Mouse (Mus musculus): ENCODE results near the gene Smim13.
A peak's percentile ranks its signal among the peaks of the same experiment; 100 is the strongest.

Gene Smim13

DNA sequence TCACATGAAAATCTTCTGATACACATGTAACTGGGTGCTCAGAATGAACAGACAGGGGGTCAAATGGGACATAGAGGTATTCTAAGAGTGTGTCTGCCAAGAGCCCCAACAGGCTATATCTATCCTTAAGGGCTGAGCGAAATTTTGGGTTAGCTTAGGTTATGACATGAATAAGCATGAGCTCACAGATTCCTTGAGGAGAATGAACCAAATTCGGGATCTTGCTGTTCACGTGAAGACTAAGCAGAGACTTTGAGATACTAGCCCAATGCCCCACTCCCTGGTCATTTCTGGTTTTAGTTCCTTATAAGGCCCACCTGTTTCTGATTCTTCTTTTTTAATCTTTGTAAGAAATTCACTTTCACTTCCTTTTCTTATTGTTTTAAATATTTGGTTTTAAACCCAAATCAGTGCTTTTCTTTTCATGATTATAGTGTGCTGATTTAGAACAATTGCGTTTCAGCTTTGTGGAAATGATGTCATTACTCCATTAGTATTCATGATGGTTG, 41.9 kb downstream of the Smim13 start:
- no peak for DNase-seq (ENCODE audit: low read depth)

DNA sequence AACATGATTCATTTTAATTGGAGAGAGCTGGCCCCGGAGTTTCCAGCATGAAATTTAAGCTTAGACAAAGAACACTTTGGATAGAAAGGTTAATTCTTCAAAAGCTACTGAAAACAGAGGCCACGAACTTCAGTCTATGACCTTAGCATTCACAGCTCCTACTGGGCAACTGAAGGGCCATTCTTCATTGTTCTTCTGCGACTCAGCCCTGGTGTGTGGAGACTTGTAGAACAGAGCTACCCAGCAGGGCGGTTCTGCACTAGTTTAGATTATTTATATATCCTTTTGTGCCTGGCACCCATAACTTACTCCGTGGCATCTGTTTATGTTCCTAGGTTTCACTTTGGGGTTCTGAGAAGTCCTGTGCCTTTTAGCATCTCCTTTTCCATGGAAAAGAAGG, 44.0 kb downstream of the Smim13 start:
- no peak for DNase-seq (ENCODE audit: low read depth)

DNA sequence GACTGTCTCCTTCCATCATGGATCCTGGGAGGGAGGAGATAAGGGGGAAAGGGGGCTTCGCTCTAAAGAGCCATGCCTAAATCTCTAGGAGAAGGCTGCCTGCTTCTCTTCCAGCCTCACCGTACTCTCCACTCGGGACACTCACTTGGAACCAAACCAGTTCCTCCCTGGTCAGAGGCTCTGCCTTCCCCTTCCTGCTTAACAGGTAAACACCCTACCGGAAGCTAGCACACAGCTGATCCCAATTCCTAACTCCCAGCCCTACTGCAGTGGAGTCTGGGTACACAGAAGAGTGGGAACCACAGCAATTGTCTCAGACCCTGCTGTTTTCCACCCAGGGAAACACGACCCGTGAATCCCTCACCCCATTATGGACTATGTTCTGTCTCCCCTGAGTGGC, 46.2 kb downstream of the Smim13 start:
- no peak for DNase-seq (ENCODE audit: low read depth)

DNA sequence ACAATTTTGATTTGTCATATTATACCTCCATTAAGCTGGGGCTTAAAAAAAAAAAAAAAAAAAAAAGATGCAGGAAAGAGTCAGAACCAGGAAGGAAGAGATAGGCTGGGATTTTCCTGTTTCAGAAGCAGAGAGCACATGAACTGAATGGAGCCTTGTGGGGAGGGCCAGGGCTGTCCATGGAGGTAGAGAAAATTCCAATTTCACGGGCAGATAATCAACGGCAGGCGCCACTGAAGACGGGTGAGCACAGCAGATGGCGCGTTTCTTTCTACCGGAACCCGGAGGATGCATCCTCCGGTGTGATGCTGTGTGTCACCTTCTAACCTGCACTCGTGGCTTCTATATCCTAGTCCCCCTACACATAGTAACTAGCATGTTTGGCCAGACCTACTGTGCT, 46.8 kb downstream of the Smim13 start:
- no peak for DNase-seq (ENCODE audit: low read depth)

DNA sequence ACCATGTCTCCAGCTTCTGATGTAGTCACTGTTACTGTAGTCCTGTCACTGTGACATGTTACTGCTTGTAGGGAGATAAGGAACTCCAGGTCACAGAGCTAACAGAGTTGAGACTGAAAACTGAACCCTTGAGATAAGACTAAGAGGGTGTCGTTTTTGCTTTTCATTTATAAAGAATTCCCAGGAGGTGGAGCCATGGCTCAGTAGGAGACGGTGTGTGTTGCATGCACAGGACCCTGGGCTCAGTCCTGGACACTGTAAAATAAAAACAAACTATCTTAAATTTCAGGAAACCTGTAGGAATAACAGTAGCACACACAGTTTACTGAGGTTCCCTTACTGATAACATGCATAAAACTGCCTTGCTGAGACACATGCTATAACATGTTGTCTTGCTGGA, 48.9 kb downstream of the Smim13 start:
- DNase-seq (ENCODE audit: low read depth) = no peak

DNA sequence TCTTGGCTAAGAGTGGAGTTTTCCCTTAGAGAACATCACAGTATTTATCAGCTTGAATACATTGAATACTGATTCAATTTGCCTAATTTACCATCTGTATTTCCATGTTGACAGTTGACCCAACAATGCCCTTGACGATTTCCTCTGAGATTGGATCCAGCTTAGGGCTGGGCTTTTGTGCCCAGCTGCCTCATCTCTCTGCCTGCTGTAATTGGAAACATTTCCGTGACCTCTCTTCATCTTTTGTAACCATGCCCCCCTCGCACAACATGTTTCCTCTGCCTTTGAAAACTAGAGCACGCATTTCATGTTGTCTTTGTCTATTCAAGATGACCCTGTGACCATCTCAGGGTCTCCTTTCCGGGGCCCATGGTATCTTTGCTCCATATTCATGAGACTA, 49.4 kb downstream of the Smim13 start:
- DNase-seq (ENCODE audit: low read depth) = no peak

DNA sequence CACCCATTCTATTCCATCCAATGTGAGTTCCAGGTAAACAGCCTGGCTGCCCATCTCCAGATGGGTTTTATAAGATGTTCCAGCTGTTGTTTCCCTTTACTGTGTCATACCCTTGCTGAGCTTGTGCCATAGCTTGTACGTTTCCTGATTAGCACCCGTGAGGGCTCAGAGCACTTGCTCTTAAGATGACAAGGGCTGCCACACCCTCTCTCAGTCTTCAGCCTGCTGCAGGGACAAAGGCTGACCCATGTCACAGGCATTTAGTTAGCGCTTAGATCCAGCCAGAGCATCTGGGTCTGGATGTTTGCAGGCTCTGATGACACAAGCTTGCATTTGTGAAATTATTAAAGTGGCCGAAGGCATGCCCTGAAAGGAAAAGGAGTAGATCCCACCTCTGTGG, 50.4 kb downstream of the Smim13 start:
- no peak for DNase-seq (ENCODE audit: low read depth)

DNA sequence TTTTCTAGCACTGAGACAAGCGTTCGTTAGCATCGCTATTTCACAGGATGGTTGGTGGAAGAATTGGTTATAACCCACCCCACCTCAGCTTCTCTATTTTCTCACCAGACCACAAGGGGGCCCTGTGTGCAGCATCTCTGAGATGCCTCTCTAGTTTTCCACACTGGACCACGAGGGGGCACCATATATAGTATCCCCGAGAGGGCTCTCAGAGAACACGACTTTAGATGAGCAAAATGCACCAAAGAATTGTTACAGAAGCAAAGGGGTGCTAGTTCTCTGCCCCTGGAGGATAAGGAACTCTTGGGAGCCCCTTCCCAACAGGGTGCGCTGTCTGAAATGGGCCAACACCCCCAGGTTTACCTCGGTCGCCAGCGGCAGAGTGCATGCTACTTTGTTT, 53.1 kb downstream of the Smim13 start:
- peak; percentile 92 for DNase-seq (ENCODE audit: low read depth)

DNA sequence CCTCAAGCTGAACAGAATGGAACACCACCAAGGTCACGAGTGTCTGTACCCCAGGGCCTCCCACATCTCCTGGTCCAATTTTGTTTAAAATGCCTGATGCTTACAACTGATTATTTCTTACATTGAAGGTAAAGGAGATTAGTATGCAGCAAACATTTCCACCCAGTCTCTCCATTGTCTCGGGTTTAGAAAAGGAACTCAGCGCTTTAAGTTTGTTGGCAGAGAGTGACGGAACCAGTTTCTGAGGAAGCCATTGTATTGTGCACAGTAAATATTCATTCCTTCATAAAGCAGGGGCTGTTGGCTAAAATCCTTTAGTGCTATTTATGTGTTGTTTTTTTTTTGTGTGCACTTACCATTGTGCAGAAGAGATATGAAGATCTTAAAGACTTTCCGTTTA, 71.1 kb downstream of the Smim13 start:
- DNase-seq (ENCODE audit: low read depth) = no peak

DNA sequence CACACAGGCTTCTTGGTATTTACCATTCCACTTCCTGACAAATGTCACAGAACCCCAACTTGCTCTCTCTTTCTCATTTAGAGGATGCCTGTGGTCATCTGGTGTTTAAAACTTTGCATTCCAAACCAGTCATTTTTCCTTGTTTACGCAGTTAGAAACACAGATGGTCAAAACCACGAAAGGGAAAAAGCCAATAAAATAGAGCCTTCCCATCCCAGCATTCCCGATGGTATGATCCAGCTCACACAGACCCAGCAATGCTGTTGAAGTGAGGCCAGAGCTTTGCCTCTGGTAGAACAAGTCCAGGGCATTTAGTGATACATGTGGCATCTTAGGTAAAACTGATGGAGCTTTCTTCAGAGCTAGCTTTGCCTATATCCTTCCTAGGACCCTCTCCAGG, 71.8 kb downstream of the Smim13 start:
- DNase-seq (ENCODE audit: low read depth) = no peak

DNA sequence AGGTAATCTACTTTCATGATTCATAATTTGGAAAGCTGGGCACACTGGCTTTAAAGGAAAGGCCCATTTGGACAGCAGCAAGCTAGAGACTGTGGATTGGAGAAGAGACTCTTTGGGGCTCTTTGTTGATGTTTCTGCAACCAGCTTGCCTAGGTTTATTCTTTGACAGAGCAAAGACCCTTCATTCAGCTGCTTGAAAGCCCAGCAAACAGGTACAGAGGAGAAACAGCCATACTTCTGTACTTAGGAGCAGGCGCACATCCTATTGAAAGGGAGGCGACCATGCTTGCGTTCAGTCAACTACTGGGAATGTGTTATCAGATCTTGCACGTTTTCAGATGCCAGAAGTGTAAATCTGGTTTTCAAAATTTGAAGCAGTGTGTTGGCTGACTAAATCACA, 75.0 kb downstream of the Smim13 start:
- DNase-seq (ENCODE audit: low read depth) = no peak

DNA sequence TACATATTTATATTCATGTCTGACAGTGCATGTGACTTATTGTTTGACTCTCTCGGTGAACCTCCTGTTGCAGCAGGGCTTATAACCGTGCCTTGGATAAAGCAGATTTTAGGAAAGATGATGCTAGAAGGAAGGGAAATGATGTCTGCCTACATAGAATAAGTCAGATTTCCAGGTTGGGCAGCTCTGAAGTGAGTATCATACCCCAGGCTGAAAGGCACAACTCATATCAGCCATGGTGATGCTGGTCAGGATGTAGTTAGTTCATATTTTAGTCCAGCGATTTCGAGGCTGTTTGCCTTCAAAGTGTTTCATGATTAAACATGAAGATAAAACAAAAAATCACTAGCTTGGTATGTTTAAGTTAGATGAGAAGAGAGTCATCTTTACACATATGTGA, 75.7 kb downstream of the Smim13 start:
- no peak for DNase-seq (ENCODE audit: low read depth)

DNA sequence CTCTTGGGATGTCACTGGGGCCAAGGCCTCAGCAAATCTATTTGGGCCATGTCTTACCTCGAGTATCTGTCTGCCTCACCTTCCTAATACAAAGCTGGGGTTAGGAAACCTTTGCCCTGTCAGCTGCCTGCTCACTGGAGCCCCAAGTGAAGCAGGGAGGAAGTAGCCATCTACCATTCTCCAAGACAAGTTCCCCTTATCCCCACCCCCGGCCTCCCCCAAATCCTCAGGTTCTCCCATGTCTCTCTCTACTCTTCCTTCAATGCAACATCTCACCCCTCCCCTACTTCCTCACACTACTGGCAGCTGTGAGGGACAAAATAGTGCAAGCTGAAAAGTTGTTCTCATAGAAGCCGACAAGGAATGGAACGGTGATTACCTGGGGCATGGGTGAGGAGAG, 76.5 kb downstream of the Smim13 start:
- no peak for DNase-seq (ENCODE audit: low read depth)
